Mouse (Mus musculus): ENCODE results near the gene Hist1h3f.
"Not testable (repeated sequence)": the region's sequence is repeated elsewhere in the genome, so short reads cannot be mapped to it uniquely, and the experiment has no call there.

The Hist1h3f gene

GRCm38 (mm10) chr13:23581408-23582218, 37.8 kb downstream of the Hist1h3f start, which contains the start of gene Hist1h4d:
Gene Hist1h4d, plus strand, starts transcription at chr13:23581598.
- peak; percentile 97 to 99 for DNase-seq (ENCODE audit: low spot score in 2 of 2)

GRCm38 (mm10) chr13:23582219-23583056, 38.6 kb downstream of the Hist1h3f start:
- no peak for DNase-seq (ENCODE audit: low spot score in 2 of 2)

- no peak for DNase-seq (ENCODE audit: low spot score in 2 of 2)
These were observed 39.7 kb downstream of the Hist1h3f start for GRCm38 (mm10) chr13:23583387-23584068.

- no peak for DNase-seq (ENCODE audit: low spot score in 2 of 2)
These were observed 40.5 kb downstream of the Hist1h3f start for GRCm38 (mm10) chr13:23584331-23584730.

- DNase-seq (ENCODE audit: low spot score in 2 of 2): peak; percentile 52 to 53
These were observed 41.2 kb downstream of the Hist1h3f start for GRCm38 (mm10) chr13:23585029-23585441.

- peak; percentile 42 to 50 for DNase-seq (ENCODE audit: low spot score in 2 of 2)
These were observed 41.7 kb downstream of the Hist1h3f start for GRCm38 (mm10) chr13:23585442-23586098.

- DNase-seq (ENCODE audit: low spot score in 2 of 2): no peak
These were observed 42.5 kb downstream of the Hist1h3f start for GRCm38 (mm10) chr13:23586099-23586939.

GRCm38 (mm10) chr13:23586940-23587225, 43.0 kb downstream of the Hist1h3f start:
- no peak for DNase-seq (ENCODE audit: low spot score in 2 of 2)

GRCm38 (mm10) chr13:23591206-23591605, 47.4 kb downstream of the Hist1h3f start:
- no peak for DNase-seq (ENCODE audit: low spot score in 2 of 2)

GRCm38 (mm10) chr13:23591886-23592285, 48.0 kb downstream of the Hist1h3f start:
- not testable (repeated sequence) for DNase-seq (ENCODE audit: low spot score in 2 of 2)

- no peak for DNase-seq (ENCODE audit: low spot score in 2 of 2)
These were observed 48.8 kb downstream of the Hist1h3f start for GRCm38 (mm10) chr13:23592614-23593013.

GRCm38 (mm10) chr13:23593051-23593770, 49.4 kb downstream of the Hist1h3f start:
- no peak for DNase-seq (ENCODE audit: low spot score in 2 of 2)
